Mouse (Mus musculus) cerebral cortex, adult 2 months (tissue): ENCODE results near the gene Sec14l3.

Experiments
- WGBS: fragments of 180-500 bp; shearing (Covaris S2); methylation state at CpG from one replicate; pipeline ENCODE4 v1.1.7; 2018; 5-methylcytosine and 5-hydroxymethylcytosine counted together

Sec14l3 gene

GRCm38 (mm10) chr11:4060866-4061575, 3.6 kb upstream of the Sec14l3 start:
- 52% methylated on average over 5 of the region's 5 CpGs for WGBS

- 93% methylated on average over 4 of the region's 4 CpGs for WGBS
Measured at GRCm38 (mm10) chr11:4062523-4062922, 2.1 kb upstream of the Sec14l3 start.

- 48% methylated on average over 6 of the region's 6 CpGs for WGBS
Measured at GRCm38 (mm10) chr11:4062981-4063380, 1.7 kb upstream of the Sec14l3 start.

GRCm38 (mm10) chr11:4069664-4070063, 5.0 kb downstream of the Sec14l3 start:
- WGBS, result 38% methylated on average over 1 of the region's 1 CpGs

GRCm38 (mm10) chr11:4076633-4077032, 12.0 kb downstream of the Sec14l3 start:
- 52% methylated on average over 8 of the region's 8 CpGs for WGBS

GRCm38 (mm10) chr11:4078267-4078933, 13.8 kb downstream of the Sec14l3 start:
- 84% methylated on average over 7 of the region's 7 CpGs for WGBS

- 9% methylated on average over 4 of the region's 4 CpGs for WGBS
Measured at GRCm38 (mm10) chr11:4080219-4080618, 15.6 kb downstream of the Sec14l3 start.

GRCm38 (mm10) chr11:4083316-4084078, 18.9 kb downstream of the Sec14l3 start:
- WGBS, result 31% methylated on average over 5 of the region's 5 CpGs

GRCm38 (mm10) chr11:4086246-4086645, 21.6 kb downstream of the Sec14l3 start:
- 42% methylated on average over 1 of the region's 1 CpGs for WGBS

- 26% methylated on average over 2 of the region's 2 CpGs for WGBS
Measured at GRCm38 (mm10) chr11:4087267-4087666, 22.6 kb downstream of the Sec14l3 start.

GRCm38 (mm10) chr11:4093459-4094377, 29.1 kb downstream of the Sec14l3 start:
- 75% methylated on average over 18 of the region's 18 CpGs for WGBS

GRCm38 (mm10) chr11:4094378-4095170, 29.9 kb downstream of the Sec14l3 start:
- WGBS, result 3% methylated on average over 23 of the region's 24 CpGs

GRCm38 (mm10) chr11:4095171-4096053, 30.8 kb downstream of the Sec14l3 start, which contains the start of gene Mtfp1:
Gene Mtfp1 (minus strand): TSS chr11:4095445.
- WGBS, result 4% methylated on average over 34 of the region's 34 CpGs

GRCm38 (mm10) chr11:4096054-4096984, 31.7 kb downstream of the Sec14l3 start:
- 2% methylated on average over 45 of the region's 45 CpGs for WGBS

GRCm38 (mm10) chr11:4097091-4097621, 32.5 kb downstream of the Sec14l3 start:
- WGBS, result 17% methylated on average over 10 of the region's 10 CpGs

- WGBS, result 49% methylated on average over 8 of the region's 8 CpGs
Measured at GRCm38 (mm10) chr11:4098120-4098519, 33.5 kb downstream of the Sec14l3 start.

GRCm38 (mm10) chr11:4098816-4099215, 34.2 kb downstream of the Sec14l3 start:
- 67% methylated on average over 7 of the region's 7 CpGs for WGBS

GRCm38 (mm10) chr11:4099447-4099846, 34.8 kb downstream of the Sec14l3 start:
- WGBS, result 50% methylated on average over 3 of the region's 3 CpGs
